13 mouse cellular contexts compared by ENCODE assay signal in the genomic region with DNA sequence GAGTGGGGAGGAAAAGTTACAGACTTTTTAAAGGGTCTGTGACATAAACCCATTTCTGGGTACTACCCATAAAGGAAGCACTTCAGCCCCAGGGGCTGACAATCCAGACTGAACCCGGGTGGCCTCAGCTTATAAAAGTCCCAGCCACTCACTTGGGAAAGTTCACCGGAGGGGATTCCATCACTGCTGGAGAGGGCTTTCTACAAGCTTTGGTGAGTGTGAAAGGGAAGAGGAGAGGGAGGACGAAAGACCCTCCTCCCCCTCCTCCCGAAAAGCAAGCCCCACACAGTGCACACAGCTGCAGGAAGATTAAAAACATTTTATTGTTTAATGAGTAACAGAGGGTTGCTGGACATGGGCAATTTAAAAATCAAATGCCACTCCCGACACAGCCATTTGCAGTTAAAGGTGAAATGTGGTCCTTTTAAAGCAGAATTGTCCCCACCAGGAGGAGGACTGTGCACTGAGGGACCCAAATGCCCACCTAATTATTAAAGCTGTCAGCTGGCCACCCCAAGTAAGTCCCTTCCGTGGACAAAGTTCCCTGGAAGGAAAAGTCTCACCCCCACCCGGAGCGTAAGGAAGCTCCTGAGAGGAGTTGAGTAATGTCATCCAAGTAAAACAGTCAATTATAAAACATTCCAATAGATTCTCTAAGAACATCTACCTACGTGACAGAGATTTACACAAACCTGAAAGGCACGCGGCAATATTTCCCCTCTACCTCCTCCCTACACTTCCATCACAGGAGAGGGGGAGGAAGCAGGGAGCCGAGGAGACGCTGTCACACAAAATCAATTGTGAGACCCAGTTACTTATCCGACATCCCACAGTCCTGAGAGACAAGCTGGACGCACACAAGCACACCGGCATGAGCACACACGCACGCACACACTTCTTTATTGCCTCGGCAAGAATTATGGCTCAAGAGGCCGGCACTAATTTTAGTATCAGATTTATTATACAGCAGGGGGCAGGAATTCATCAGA. TPM values are rescaled to one million over a fixed set of nuclear protein-coding genes. Genes with fewer than 3 reads are reported as not detected.
DNase-seq lines count a peak whose midpoint lies in the region; ATAC-seq and TF ChIP-seq lines count a peak whose summit lies in the region.
"Had no signal": no experiment of that assay in that cellular context is flagged by ENCODE, and none has a peak within 500 bp of the region (broad histone marks: within the 10 kb centered on the region; RNA-seq: fewer than 3 reads in every experiment).

No protein-coding gene starts in this region.

- H3K9me3 ChIP-seq in heart, embryonic 14.5 days (ENCODE audit: control insufficient read depth, low read length) = no peaks in the 10 kb centered on the region
- H3K9me3 ChIP-seq in ES-Bruce4 (replicated peaks; ENCODE audit: control insufficient read depth, insufficient read depth, low read length, poor library complexity, severe bottlenecking) = no peaks in the 10 kb centered on the region
- no peaks in the 10 kb centered on the region for H3K9me3 ChIP-seq in forebrain, embryonic 12.5 days
- H3K9me3 ChIP-seq in limb, embryonic 12.5 days = no peaks in the 10 kb centered on the region

- DNase-seq in heart, postnatal 4 days = no peak
- no peak for DNase-seq in spleen, adult 18-20 months
- DNase-seq in layer of hippocampus, postnatal 36 days = no peak
- DNase-seq in gastrocnemius, postnatal 14 days = no peak
- DNase-seq: cerebellum, adult 9-10 months; gastrocnemius, postnatal 36 days; lung, postnatal 14 days; thymus, postnatal 14 days had no signal

- peaks cover 41 to 55% of the 10 kb centered on the region in 2 experiments for H3K4me1 ChIP-seq in heart, embryonic 14.5 days (ENCODE audit: control insufficient read depth in 2 of 2, insufficient read depth in 2 of 2, low read length in 2 of 2)
- peaks cover 22% of the 10 kb centered on the region for H3K4me1 ChIP-seq in ES-Bruce4 (ENCODE audit: control insufficient read depth, insufficient read depth, low read length)
- H3K4me1 ChIP-seq in forebrain, embryonic 12.5 days = peaks cover 91% of the 10 kb centered on the region
- H3K4me1 ChIP-seq in limb, embryonic 12.5 days (replicated peaks) = peaks cover 91% of the 10 kb centered on the region

- no peak overlapping the region for H3K4me2 ChIP-seq in heart, embryonic 14.5 days (ENCODE audit: low read length)
- H3K4me2 ChIP-seq in forebrain, embryonic 12.5 days = peak overlapping the region; percentile 15; the same call in 1 of the 2 replicates
- peak overlapping the region; percentile 41 for H3K4me2 ChIP-seq in limb, embryonic 12.5 days

- H3K36me3 ChIP-seq in heart, embryonic 14.5 days (ENCODE audit: control insufficient read depth, insufficient read depth, low read length) = peaks cover 37% of the 10 kb centered on the region
- H3K36me3 ChIP-seq in ES-Bruce4 (ENCODE audit: control insufficient read depth, insufficient read depth, low read length, poor library complexity, severe bottlenecking) = no peaks in the 10 kb centered on the region
- peaks cover 36% of the 10 kb centered on the region for H3K36me3 ChIP-seq in forebrain, embryonic 12.5 days (replicated peaks)
- peaks cover 10% of the 10 kb centered on the region; the same call in 1 of the 2 replicates for H3K36me3 ChIP-seq in limb, embryonic 12.5 days

- 46% methylated on average over 20 of the region's 20 CpGs for WGBS in heart, embryonic 14.5 days
- WGBS in forebrain, embryonic 12.5 days = 17% methylated on average over 20 of the region's 20 CpGs
- 5% methylated on average over 20 of the region's 20 CpGs for WGBS in limb, embryonic 12.5 days

- peak overlapping the region in 1 of 2 experiments; percentile 61; a peak in 2 of 4 replicates for H3K27ac ChIP-seq in heart, embryonic 14.5 days (replicated peaks in 1 of 2; ENCODE audit: control insufficient read depth in 1 of 2, insufficient read depth in 1 of 2, low read depth in 2 of 2, low read length in 2 of 2)
- peak overlapping the region; percentile 40 for H3K27ac ChIP-seq in ES-Bruce4 (ENCODE audit: insufficient read depth, low read length)
- peak overlapping the region; percentile 88 for H3K27ac ChIP-seq in forebrain, embryonic 12.5 days
- H3K27ac ChIP-seq in limb, embryonic 12.5 days = peak overlapping the region; percentile 80; the same call in 1 of the 2 replicates

- H3K27me3 ChIP-seq in heart, embryonic 14.5 days (ENCODE audit: control insufficient read depth, insufficient read depth, low read length) = no peaks in the 10 kb centered on the region
- H3K27me3 ChIP-seq in ES-Bruce4 (ENCODE audit: control insufficient read depth, insufficient read depth, low read length, poor library complexity, severe bottlenecking) = no peaks in the 10 kb centered on the region
- no peaks in the 10 kb centered on the region for H3K27me3 ChIP-seq in forebrain, embryonic 12.5 days
- no peaks in the 10 kb centered on the region; the same call in 1 of the 2 replicates for H3K27me3 ChIP-seq in limb, embryonic 12.5 days

- no peak for TF ChIP-seq POLR2A in ES-Bruce4 (IDR thresholded peaks at IDR 0.05; ENCODE audit: insufficient read depth, low read length)

- peak overlapping the region; percentile 44; the same call in 1 of the 2 replicates for H3K9ac ChIP-seq in heart, embryonic 14.5 days (ENCODE audit: low read length)
- 0 out of 2 replicates have a peak overlapping the region, but pooled peaks have one; percentile 45 for H3K9ac ChIP-seq in ES-Bruce4 (ENCODE audit: low read depth, poor library complexity, severe bottlenecking)
- H3K9ac ChIP-seq in forebrain, embryonic 12.5 days = peak overlapping the region; percentile 25; the same call in 1 of the 2 replicates
- no peak overlapping the region for H3K9ac ChIP-seq in limb, embryonic 12.5 days (replicated peaks)

- no peak for TF ChIP-seq CTCF in ES-Bruce4 (IDR thresholded peaks at IDR 0.05; ENCODE audit: low read depth, low read length)

- ATAC-seq in heart, embryonic 14.5 days (ENCODE audit: insufficient number of reproducible peaks, insufficient read depth, low FRiP score, low read depth) = no peak
- ATAC-seq in forebrain, embryonic 12.5 days (ENCODE audit: low FRiP score) = peak; percentile 30; the same call in 1 of the 2 replicates
- ATAC-seq in limb, embryonic 12.5 days (ENCODE audit: insufficient number of reproducible peaks, insufficient read depth, low FRiP score, low TSS enrichment, low read depth) = peak; percentile 79
- ATAC-seq: activated CD4-positive, CD25-positive, alpha-beta regulatory T cell, adult 4 months had no signal

- no peak overlapping the region for H3K4me3 ChIP-seq in heart, embryonic 14.5 days (ENCODE audit: control insufficient read depth in 1 of 2, insufficient read depth in 1 of 2, low read depth in 1 of 2, low read length in 2 of 2)
- H3K4me3 ChIP-seq in ES-Bruce4 (ENCODE audit: low read depth, low read length) = no peak overlapping the region
- no peak overlapping the region for H3K4me3 ChIP-seq in forebrain, embryonic 12.5 days (replicated peaks)
- H3K4me3 ChIP-seq in limb, embryonic 12.5 days (replicated peaks) = no peak overlapping the region

- intact Hi-C loops in gastrocnemius, postnatal 14 days (cut with DNase I; ENCODE audit: low total_unique reads) = no loop called here

- no peak for TF ChIP-seq EP300 in ES-Bruce4 (IDR thresholded peaks at IDR 0.05; ENCODE audit: insufficient read depth, low read depth, low read length)

RNA-seq across cellular contexts. Expression of a gene that starts 24.1 kb away (rescaled TPM):
- 18.1 and 20.9 TPM in 2 replicates for polyA plus RNA-seq in heart, embryonic 14.5 days (2014; fragmentation: Nextera tagmentation; extraction: Ambion mirVana)
- total RNA-seq in heart, postnatal 4 days (2021) = 100 to 1,000 TPM; 205 to 234 TPM
- 110 and 111 TPM in 2 replicates for polyA plus RNA-seq in ES-Bruce4 (2011; ENCODE audit: insufficient read depth, insufficient read length, low read depth, missing spikeins)
- 34.9 and 35.8 TPM in 2 replicates for polyA plus RNA-seq in forebrain, embryonic 12.5 days (2016; fragmentation: Nextera tagmentation; extraction: Ambion mirVana)
- 16.8 and 24.0 TPM in 2 replicates for polyA plus RNA-seq in limb, embryonic 12.5 days (2016; fragmentation: Nextera tagmentation; extraction: Ambion mirVana)
- total RNA-seq in layer of hippocampus, postnatal 36 days (2021) = 100 to 1,000 TPM; 105 to 113 TPM
- total RNA-seq in gastrocnemius, postnatal 14 days (2021) = 100 to 1,000 TPM; 156 to 165 TPM
